Mouse (Mus musculus): ENCODE data around the gene Ralbp1.

Ralbp1 gene

DNA sequence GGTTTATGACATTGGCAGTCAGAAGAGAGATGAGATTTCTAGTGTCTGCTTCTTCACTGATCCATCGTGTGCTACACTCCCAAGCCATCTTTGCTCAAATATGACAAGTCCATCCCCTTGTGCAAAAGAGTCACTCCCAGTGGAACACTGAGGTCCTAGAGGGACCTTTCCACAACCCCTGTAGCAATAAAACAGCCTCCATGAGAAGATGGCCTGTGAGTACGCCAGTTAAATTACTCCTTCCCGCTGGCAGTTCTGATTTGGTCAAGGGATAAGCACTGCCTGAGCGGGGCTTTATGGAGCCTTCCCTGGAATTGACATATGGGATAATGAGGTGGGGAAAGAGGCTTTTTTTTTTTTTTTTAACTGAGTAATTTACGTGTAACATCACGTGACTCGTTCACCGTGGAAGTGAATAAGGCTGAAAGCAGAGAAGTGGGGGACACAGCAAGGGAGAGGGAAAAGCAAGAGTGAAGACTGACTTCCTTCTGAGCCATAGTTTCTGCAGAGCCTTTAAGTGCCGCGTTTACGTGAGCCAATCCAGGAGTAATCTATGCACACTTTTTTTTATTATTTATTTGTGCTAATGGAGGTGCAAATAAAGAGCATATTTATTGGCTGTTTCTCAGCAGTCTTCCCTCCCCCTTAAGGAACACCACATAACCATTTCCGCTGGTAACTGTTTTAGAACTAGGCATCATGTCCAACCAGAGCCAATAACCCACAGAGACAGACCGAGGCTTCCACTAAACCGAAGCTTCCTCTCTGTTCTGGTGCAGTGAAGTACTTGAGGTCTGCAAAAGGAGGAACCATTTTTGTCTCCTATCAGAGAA is at the start of gene Ralbp1:
Gene Ralbp1, minus strand, starts transcription at position 102 of the 833 bp plus-strand sequence.
- DNase-seq (ENCODE audit: low read depth, low spot score): no peak

DNA sequence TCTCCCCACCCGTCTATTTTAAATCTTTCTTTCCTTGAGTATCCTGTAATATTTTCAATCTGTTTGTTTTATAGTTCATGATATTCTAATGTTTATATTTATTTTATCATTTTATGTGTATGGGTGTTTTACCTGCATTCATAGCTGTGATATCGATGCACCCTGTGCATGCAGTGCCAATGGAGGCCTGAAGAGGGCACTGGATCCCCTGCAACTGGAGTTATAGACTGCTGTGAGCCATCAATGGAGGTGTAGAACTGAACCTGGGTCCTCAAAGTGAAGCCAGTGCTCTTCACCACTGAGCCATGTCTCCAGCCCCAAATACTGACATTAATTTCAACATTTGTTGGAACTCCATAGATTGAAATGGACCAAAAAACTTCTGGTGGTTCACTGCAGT is 48.1 kb upstream of the Ralbp1 start:
- DNase-seq (ENCODE audit: low read depth, low spot score): no peak

DNA sequence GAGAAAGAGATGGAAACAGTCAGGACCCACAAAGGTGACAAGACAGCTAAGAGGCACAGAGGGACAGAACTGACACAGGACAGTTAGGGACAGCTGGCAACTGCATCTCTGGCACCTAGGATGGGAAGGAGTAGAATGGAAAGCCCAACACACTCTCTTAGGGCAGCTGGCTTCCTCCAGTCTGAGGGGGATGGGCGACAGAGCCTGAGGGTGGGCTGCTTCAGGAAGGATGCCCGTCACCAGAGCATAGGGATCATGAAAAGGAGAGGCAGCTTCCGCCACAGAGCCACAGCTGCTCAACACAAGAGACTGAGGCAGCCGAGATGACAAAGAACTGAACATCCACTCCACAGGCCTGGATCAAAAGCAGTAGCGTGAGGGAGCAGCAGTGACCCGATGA is 45.9 kb upstream of the Ralbp1 start:
- no peak for DNase-seq (ENCODE audit: low read depth, low spot score)

DNA sequence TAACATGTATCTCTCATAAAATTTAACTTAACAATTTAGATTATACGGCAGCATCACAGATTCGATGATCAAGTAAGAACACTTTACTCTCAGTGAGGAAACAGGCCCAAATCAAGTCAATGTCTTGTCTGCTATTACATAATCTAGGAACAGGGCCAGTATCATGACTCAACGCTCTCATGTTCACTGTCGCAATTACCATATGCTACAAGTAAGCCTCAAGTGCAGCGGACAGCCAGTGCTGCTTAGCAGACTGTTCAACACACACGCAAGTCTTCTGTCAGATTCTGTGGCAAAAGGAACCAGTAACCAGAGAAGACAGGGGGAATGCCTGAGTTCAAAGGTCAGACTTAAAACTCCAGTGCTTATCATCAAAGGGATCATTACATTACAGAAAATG is 45.4 kb upstream of the Ralbp1 start:
- no peak for DNase-seq (ENCODE audit: low read depth, low spot score)

DNA sequence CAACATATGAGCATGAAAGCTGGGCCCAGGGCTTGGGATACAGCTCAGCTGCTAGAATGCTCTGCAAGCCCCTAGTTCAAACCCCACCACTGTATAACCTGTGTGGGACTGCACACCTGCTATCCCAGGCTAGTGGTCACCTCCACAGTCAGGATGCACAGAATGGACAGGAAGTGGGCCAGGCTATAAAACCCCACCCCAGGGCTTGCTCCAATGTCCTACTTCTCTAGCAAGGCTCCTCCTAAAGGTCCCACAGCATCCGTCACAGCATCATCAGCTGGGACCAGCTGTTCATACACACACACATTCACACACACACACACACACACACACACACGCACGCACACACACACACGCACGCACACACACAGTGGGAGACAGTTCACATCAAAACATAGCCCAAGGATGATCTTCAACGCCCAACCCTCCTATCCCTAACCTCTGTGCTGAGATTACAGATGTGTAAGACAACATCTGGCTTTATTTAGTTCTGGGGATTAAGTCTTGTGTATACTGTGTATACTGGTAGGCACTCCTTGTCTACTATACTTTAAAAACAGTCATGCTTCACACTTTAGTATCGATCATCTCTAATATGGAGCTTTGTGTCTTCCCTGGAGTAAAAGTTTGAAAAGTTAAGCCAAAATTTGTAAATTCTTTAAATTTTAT is 44.7 kb upstream of the Ralbp1 start:
- DNase-seq (ENCODE audit: low read depth, low spot score): no peak

DNA sequence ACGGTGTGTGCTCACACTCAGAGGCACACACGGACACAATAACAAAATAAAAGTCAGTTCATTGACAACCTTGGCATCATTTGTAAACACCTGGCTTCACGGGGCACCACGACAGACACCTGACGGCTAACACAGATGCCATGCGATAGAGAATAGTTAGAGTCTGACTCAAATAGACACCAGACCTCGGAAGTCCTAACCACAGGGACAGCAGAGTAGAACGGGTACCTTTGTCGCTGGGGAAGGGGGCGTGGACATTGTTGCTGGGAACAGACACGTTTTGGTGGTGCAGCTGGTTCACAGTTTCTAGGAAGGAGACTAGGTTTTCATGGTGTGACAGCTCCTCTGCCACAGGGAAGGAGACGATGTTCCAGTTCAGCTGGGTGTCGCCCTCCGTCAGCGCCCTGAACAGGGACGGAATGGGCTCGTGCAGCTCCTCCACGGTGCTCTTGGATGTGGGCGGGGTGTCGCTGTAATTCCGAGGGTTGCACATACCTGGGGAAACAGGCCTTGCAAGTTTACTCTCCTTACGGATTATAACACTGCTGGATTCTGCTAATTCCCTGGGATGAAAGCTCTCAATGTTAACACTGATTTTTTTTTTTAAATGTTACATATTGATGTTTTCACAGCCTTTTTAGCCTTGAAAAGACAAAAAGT is 43.9 kb upstream of the Ralbp1 start:
- DNase-seq (ENCODE audit: low read depth, low spot score): no peak

DNA sequence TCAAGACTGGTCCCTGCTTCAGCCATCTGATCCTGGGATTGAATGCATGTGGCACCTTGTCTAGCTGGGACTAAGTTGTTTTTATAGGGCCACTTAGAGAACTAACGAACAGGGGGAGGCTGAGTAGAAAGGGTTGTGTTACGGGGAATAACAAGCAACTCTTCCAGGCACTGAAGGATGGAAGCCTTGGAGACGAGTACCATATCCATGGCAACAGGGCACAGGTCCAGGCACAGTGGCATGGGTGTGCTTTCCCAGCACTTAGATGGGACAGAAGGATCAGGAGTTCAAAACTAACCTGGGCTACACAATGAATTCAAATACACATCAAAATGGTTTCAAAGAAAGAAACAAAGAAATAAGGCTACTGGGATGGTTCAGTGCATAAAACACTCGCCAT is 41.5 kb upstream of the Ralbp1 start:
- no peak for DNase-seq (ENCODE audit: low read depth, low spot score)

DNA sequence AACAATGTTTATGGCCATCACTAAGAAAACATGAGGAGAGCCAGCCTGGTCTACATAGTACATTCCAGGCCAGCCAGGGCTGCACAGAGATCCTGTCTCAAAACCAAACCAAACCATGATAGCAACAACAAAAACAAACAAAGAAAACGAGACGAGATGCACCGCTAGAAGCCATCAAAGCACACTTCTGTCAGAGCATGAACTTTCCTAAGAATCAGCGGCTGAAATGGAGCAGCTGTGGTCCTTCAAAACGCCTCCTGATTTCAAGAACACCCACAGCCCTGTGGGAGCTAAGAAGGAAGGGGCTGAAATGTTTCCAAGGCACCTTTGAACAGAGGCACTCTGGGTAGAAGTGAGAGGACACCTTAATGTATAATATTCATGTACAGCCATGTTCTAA is 38.6 kb upstream of the Ralbp1 start:
- DNase-seq (ENCODE audit: low read depth, low spot score): no peak

DNA sequence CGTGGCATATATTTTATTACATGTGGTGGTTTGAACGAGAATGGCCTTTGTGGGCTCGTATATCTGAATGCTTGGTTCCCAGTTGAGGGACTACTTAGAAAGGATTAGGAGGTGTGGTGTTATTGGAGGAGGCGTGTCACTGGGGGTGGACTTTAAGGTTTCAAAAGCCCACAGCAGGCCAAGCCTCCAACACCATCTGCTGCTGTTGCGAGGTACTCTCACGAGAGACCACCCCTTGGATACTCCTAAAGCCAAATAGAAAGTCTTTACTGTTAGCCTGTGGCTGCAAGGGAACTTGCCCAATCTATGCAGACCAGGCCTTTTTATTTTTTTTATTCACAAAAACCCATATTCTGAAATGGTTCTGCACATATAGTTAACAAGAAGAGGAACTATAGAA is 36.4 kb upstream of the Ralbp1 start:
- DNase-seq (ENCODE audit: low read depth, low spot score): no peak

DNA sequence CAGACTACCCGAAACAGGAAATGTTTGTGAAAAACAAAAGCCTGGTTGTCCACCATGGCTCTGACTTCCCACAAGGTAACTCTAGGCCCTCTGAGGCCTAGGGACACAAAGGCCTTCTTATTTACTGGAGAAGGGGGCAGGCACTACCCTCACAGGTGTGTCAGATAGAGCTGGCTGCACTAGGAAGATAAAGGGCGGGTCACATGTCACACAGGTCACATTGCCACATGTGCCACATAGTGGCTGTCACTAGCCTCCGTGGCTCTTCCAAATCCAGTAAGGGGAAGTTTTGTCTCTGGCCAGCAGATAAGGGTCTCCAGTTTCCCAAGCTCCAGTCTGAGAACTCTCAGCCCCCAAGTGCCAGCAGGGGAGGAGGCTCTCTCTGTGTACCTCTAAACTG is 33.6 kb upstream of the Ralbp1 start:
- DNase-seq (ENCODE audit: low read depth, low spot score): no peak

DNA sequence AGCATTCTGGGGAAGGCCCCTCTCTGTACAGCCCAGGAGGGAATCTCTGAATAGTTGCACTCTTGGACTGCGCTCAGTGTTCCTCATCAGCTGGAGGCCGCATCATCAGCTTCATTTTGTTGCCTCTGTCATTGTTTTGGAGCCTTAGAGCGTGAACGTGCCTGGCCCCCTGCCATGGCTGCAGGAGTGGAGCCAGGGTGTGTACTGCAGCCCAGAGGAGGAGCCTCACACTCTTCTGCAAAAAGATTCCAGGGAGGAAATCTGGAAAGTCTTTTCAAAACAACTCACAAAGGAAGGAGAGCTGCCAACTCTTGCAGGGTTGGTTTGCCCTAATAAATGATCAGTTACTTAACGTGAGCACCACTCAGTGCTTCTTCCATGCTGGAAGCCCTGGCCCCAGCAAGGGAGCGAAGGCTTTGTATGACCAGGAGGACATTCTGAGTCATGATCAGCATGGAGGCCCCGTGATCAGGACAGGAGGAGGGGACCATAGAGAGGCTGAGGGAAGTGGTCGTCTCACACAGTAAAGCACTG is 30.6 kb upstream of the Ralbp1 start:
- DNase-seq (ENCODE audit: low read depth, low spot score): no peak

DNA sequence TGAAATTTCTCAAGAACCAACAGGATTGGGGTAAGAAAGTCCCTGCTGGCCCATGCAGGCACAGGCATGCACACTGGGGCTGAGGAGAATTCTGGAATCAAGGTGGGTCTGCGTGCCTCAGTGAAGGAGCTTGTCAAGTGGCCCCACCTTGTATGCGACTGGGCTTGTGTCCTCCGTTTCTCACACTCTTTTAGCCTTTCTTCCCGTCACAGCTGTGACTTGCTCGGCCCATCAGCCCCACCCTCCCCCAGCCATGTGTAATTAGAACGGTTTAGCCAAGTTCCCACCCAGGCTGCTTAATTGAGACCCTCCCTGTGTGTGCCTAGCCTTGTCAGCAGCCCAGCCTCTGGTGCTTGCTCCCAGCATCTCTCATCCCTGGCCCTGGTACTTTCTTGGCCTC is 28.5 kb upstream of the Ralbp1 start:
- DNase-seq (ENCODE audit: low read depth, low spot score): no peak

DNA sequence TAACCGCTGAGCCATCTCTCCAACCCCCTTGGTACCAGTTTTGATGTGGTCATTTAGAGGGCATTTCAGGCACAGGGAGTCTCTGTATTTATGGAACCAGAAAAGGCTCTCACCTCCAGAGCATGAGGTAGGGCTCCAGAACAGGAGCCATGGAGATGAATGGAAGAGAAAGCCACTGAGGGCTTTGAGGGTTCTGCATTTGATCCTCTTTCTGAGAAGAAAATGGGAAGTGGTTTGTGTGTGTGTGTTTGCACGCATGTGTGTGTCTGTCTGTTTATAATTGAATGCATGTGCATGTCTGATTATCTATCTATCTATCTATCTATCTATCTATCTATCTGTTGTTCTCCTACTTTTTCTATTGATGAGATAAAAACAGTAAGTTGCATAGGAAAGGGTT is 26.6 kb upstream of the Ralbp1 start:
- DNase-seq (ENCODE audit: low read depth, low spot score): no peak

DNA sequence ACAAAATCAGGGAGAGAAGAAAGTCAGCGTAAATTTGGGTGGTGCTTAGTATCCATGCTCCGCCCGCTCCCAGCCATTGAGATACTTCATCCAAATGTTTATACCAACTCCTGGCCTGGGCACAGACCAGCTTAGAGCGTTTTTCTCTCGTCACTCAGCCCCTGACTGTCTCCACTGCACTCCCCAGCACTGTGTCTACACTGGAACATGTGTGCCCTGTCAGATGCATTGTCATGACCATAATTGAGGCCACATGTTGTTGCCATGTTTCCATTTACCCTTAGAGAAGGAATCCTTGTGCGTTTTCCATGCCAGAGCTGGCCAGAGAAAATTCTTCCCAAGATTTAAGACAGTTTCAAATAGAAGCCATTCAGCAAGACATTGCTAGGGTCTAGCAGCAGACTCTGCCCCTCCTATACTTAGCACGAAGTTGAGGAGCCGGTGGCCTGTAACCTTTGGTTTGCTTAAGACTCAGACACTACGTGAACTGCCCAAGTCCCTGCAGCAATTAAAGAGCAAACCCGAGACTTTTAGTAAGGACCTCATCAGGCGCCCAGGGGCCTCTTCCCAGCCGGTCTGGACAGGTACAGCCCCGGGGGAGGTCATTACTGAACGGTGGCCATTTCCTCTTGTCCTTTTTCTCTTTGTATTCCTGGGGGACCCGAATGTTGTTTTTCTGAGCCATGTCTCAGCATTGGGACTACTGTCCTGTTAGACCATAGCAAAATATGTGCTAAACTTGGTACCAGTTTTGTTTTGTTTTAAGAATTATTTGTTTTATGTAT is 25.9 kb upstream of the Ralbp1 start:
- DNase-seq (ENCODE audit: low read depth, low spot score): no peak

DNA sequence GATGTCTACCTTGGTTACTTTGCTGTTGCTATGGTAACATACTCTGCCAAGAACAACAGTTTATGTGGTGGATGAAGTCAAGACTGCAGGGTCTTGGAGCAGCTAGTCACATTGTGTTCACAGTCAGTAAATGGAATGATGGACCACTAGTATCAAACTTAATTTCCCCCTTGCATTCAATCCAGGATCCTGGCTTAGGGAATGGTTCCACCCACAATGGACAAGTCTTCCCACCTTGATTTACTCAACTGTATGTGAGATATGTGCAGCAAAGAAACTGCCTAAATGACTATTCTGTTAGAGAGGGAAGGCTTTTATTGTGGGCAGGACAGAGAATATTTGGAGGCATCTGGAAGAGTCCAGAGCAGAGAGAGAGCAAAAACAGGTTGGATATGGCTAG is 22.7 kb upstream of the Ralbp1 start:
- DNase-seq (ENCODE audit: low read depth, low spot score): no peak

DNA sequence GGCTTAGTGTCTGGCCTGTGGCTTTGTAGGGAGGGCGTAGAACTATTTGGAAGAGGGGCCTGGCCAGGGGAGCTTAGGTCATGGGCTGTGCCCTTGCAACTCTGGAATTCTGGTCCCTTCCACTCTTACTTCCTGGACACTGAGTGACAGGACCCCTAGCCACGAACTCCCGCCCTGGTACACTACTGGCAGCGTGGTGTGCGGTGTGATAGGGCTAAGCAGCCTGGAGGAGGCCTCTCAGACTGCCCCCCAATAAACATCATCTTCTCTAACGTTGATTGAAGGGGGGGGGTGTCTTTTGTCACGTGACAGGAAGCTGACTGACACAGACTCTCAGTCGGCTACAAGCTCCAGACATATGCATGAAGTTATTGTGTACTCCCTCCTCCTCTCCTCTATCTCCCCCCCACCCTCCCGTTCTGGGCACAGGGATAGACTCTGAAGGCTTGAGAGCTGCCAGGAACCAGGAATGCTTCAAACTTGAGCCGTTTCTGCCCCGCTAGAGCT is 21.4 kb upstream of the Ralbp1 start:
- no peak for DNase-seq (ENCODE audit: low read depth, low spot score)

DNA sequence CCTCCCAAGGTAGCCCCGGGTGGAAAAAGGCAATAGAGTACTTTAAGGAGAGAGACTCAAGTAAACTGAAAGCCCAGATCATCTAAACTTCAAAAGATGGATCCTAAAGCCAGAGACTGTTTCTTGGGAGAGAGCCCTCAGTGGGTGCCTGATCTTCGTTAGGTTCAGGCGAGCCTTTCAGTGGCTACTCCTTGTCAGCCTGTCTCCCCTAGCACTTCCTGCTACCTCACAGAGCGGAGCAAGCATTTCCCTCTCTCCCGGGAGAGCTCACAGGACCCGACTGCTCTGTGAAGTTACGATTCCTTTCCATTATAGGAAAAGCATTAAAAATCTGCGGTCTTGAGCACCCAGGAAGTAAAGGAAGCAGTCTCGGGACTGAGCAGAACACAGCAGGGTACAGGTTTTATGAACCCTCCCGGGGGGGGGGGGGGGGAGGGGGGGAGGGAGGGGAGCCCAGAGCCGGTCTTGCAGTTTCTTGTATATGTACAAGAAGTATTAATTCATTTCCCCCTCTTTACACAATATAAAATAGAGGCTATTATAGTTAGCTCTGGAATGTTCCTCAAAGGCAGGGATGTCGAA is 20.8 kb upstream of the Ralbp1 start:
- DNase-seq (ENCODE audit: low read depth, low spot score): no peak

DNA sequence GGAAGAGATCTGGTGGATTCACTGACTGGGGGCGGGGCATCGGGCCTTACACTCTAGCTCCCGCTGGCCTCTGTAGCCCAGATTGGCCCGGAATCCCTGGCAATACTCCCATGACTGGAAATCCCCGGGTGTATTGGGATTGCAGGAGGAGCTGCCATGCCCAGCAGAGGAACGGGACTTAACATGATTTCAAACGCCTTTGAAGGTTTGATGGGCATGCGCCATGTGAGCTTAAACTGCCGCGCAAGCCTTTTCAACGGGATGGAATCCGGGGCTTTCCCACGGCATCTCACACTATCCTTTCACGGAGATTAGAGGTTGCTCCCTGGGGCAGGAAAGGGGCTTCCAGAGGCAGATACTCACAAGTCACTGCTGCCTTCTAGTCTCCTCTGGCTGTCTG is 19.6 kb upstream of the Ralbp1 start:
- DNase-seq (ENCODE audit: low read depth, low spot score): no peak

DNA sequence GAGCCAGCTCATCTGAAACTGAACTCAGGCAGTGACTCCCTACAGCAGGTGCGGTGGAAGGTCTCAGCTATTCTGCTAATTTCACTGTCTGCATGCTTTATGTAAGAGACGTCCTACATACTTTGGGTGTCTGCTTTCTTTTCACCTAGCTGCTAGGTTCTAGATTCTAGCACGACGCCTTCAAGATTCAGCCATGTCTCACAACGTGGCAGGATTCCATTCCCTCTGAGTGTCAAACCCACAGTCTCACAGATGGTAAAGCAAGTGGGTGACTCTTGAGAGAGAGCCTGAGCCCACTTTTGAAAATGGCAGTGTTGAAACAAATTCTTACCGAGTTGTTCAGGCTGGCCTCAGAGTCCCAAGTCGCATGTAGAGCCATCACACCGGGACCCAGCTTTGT is 18.2 kb upstream of the Ralbp1 start:
- DNase-seq (ENCODE audit: low read depth, low spot score): no peak

DNA sequence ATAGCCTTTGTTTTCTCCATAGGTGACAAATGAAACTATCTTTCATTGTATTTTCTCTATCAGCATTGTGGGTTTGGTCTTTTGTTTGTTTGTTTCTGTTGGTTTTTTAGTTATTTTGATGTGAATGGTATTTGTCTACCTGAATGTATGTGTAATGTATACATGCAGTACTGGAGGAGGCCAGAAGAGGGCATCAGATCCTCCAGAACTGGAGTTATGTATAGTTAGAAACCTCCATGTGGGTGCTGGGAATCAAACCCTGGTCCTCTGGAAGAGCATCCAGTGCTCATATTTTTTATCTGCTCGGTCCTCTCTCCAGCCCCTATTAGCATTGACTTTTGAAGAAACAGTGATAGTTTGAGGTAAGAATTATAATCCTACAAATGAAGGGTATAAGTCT is 17.4 kb upstream of the Ralbp1 start:
- DNase-seq (ENCODE audit: low read depth, low spot score): no peak

DNA sequence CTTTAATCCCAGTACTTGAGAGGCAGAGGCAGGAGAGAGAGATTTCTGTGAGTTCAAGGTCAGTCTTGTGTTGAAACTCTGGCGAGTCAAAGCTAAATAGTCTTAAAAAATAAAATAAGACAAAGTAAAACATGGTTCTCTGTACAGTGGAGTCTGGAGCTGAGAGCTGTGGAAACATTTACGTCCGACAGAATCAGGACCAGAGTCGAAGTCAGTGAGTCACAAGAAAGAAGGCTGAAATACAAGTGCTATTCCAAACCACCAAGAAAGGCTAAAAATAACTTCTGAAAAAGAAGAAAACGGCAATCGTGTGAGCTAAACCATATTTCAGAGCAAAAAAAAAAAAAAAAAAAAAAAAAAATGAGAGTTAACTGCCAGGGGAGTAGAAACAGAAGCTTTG is 16.7 kb upstream of the Ralbp1 start:
- no peak for DNase-seq (ENCODE audit: low read depth, low spot score)

Data from embryo, embryonic 11.5 days (tissue).